Mouse (Mus musculus): ENCODE data around the gene Prss50. TPM values are rescaled to one million over a fixed set of nuclear protein-coding genes. Genes with fewer than 3 reads are reported as not detected.

Prss50 gene
- total and polyA plus RNA-seq, 3 experiments: not detected

DNA sequence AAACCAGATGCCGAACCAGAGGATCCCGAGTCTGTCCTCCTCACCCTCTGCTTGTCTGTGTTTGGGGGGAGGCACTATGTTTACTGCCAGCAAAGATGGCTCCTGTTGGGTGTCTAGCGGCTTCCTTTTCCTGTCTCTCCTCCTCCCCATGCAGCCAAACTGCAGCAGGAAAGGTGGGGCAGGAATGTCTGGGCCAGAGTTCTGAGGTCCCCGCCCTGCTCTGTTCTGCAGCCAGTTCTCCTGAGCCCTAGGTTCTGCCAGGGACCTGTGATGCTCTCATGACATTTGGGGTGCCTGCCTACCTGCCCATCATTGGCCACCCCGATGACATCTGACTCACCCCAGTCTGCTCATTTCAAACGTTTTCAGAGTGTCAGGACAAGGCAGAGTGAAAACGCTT, 24.2 kb downstream of the Prss50 start:
- peaks cover 30% of the 10 kb centered on the region for H3K27me3 ChIP-seq (replicated peaks)
- in situ Hi-C loops (cut with MboI; ENCODE audit: low pct_ligation_motif_present, low pct_unique_long_range_greater_than_20kb, low sequenced_read_pairs): no loop called here

DNA sequence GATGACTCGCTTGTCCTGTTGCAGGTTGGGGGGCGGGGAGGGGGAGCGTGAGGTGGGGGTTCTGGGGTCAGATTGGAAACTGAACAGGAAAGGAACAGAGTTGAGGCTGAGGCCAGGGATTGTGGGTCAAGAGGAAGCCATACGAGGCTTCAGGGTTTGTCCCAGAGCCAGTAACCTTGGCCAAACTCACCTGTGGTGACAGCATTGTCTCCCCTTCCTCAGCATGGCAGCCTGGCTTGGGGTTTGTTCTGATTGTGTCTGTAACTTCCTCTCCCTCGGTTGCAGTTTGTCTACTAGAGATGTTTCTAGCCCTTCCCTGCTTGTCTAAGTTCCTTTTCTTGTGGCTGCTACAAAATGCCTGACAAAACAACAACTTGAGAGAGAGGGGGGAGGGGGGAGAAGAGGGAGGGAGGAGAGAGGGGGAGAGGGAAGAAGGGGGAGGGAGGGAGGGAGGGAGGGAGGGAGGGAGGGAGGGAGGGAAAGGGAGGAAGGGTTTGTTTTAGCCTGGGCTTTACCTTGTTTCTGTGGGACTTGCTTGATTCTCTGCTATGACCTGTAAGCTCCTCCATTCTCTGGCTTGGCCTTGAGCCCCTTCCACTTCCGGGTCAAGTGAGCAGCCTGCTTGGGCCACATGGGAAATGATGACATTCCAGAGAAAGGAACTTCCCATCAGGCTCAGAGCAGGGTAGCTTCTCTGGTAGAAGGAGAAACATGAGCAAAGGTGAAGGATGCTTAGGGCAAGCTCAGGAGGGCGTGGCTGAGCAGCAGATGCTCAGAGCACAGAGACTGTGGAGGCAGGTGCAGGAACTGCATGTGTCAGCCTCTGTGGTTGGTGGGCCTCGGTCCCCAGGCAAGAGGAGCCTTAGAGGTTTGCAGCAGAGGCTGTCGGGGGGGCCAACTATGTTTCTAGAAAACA, 29.9 kb downstream of the Prss50 start:
- H3K4me3 ChIP-seq (replicated peaks in 1 of 3; ENCODE audit: low read depth in 2 of 3, low read length in 2 of 3, poor library complexity in 1 of 3): peak overlapping the region in 2 of 3 experiments; percentile 34 to 53
- DNase-seq (ENCODE audit: extremely low read depth): peak; percentile 34
- no peaks in the 10 kb centered on the region for H3K9me3 ChIP-seq (replicated peaks; ENCODE audit: low read length)
- no peaks in the 10 kb centered on the region for H3K79me2 ChIP-seq (replicated peaks; ENCODE audit: control insufficient read depth, extremely low read depth, insufficient read depth, poor library complexity, severe bottlenecking)
- peaks cover 2% of the 10 kb centered on the region for H3K27me3 ChIP-seq (replicated peaks)
- H3K4me2 ChIP-seq (ENCODE audit: insufficient read depth, low read depth, poor library complexity, severe bottlenecking): no peak overlapping the region
- peaks cover 0 to 43% of the 10 kb centered on the region in 2 experiments; a peak in 2 of 4 replicates for H3K4me1 ChIP-seq (ENCODE audit: control insufficient read depth in 1 of 2, insufficient read depth in 2 of 2)
- in situ Hi-C loops (cut with MboI; ENCODE audit: low pct_ligation_motif_present, low pct_unique_long_range_greater_than_20kb, low sequenced_read_pairs): no loop called here
- H3K36me3 ChIP-seq (replicated peaks in 1 of 2; ENCODE audit: control insufficient read depth in 1 of 2, insufficient read depth in 1 of 2, low read length in 1 of 2): peaks cover 0 to 35% of the 10 kb centered on the region in 2 experiments
- TF ChIP-seq KAT2A (IDR thresholded peaks at IDR 0.05; ENCODE audit: insufficient replicate concordance, low read length) (no peak), ELF1 (IDR thresholded peaks at IDR 0.05; ENCODE audit: low read depth, low read length) (peak; percentile 64), HCFC1 (IDR thresholded peaks at IDR 0.05; ENCODE audit: low read depth, low read length) (peak; percentile 30; the same call in 1 of the 2 replicates)
- no peak overlapping the region for H3K27ac ChIP-seq (ENCODE audit: insufficient read depth, low read depth)
- H3K9ac ChIP-seq (ENCODE audit: insufficient read depth, low read depth): no peak overlapping the region
- dilution Hi-C loops (cut with MboI; ENCODE audit: extremely low pct_ligation_motif_present, extremely low pct_unique_long_range_greater_than_20kb, low sequenced_read_pairs): no loop called here

More for the DNA sequence above, 24.2 kb downstream of the Prss50 start:
- dilution Hi-C loops (cut with MboI; ENCODE audit: extremely low pct_ligation_motif_present, extremely low pct_unique_long_range_greater_than_20kb, low sequenced_read_pairs): no loop called here
- Histone ChIP-seq H3K4me2 (ENCODE audit: insufficient read depth, low read depth, poor library complexity, severe bottlenecking) (no peak overlapping the region), H3K4me3 (replicated peaks in 1 of 3; ENCODE audit: low read depth in 2 of 3, low read length in 2 of 3, poor library complexity in 1 of 3) (no peak overlapping the region), H3K79me2 (replicated peaks; ENCODE audit: control insufficient read depth, extremely low read depth, insufficient read depth, poor library complexity, severe bottlenecking) (no peaks in the 10 kb centered on the region), H3K9ac (ENCODE audit: insufficient read depth, low read depth) (no peak overlapping the region), H3K27ac (ENCODE audit: insufficient read depth, low read depth) (no peak overlapping the region), H3K9me3 (replicated peaks; ENCODE audit: low read length) (no peaks in the 10 kb centered on the region), H3K36me3 (replicated peaks in 1 of 2; ENCODE audit: control insufficient read depth in 1 of 2, insufficient read depth in 1 of 2, low read length in 1 of 2) (peaks cover 0 to 13% of the 10 kb centered on the region in 2 experiments), H3K4me1 (ENCODE audit: control insufficient read depth in 1 of 2, insufficient read depth in 2 of 2) (no peaks in the 10 kb centered on the region)
- TF ChIP-seq NELFE (IDR thresholded peaks at IDR 0.05; ENCODE audit: low read depth, low read length) (no peak), RCOR1 (conservative IDR thresholded peaks at IDR 0.05; ENCODE audit: low read depth, low read length) (no peak), NRF1 (IDR thresholded peaks at IDR 0.05; ENCODE audit: low read depth, low read length) (no peak), TCF12 (IDR thresholded peaks at IDR 0.05; ENCODE audit: low read depth, low read length) (no peak), ETS1 (conservative IDR thresholded peaks at IDR 0.05; ENCODE audit: low read depth, low read length) (no peak), JUN (IDR thresholded peaks at IDR 0.05; ENCODE audit: insufficient read depth, low read depth, low read length) (no peak), ZC3H11A (IDR thresholded peaks at IDR 0.05; ENCODE audit: low read depth, low read length) (no peak), MAZ (IDR thresholded peaks at IDR 0.05; ENCODE audit: low read depth, low read length) (no peak), SMC3 (IDR thresholded peaks at IDR 0.05; ENCODE audit: low read depth, low read length) (no peak), HCFC1 (IDR thresholded peaks at IDR 0.05; ENCODE audit: low read depth, low read length) (no peak), ZNF384 (IDR thresholded peaks at IDR 0.05; ENCODE audit: low read depth, low read length) (no peak), JUND (conservative IDR thresholded peaks at IDR 0.05; ENCODE audit: low read depth, low read length) (no peak)
- DNase-seq (ENCODE audit: extremely low read depth): no peak
